In genomic region chr2:32381775-32382223, GRCm38 (mm10) we compare ENCODE assay signal across 8 mouse cellular contexts. TPM values are rescaled to one million over a fixed set of nuclear protein-coding genes. Genes with fewer than 3 reads are reported as not detected.
DNase-seq lines count a peak whose midpoint lies in the region; ATAC-seq lines count a peak whose summit lies in the region.

TSS of gene 1110008P14Rik (minus strand) at chr2:32381938.

- peak within 1 kb of the TSS; percentile 97 for H3K4me2 ChIP-seq in heart, embryonic 13.5 days
- H3K4me2 ChIP-seq in liver, embryonic 13.5 days: peak within 1 kb of the TSS; percentile 99
- peak within 1 kb of the TSS; percentile 98 for H3K4me2 ChIP-seq in stomach, embryonic 14.5 days (replicated peaks; ENCODE audit: low read depth, low read length)

- peaks cover 30% of the 10 kb centered on the region for H3K36me3 ChIP-seq in heart, embryonic 13.5 days
- peaks cover 32% of the 10 kb centered on the region for H3K36me3 ChIP-seq in liver, embryonic 13.5 days
- H3K36me3 ChIP-seq in stomach, embryonic 14.5 days (ENCODE audit: control insufficient read depth, insufficient read depth, low read length): peaks cover 17% of the 10 kb centered on the region

- peak; percentile 87 for ATAC-seq in erythroid progenitor cell, adult 5-6 weeks (replicated peaks; ENCODE audit: low FRiP score, poor library complexity, severe bottlenecking)
- ATAC-seq in heart, embryonic 13.5 days (ENCODE audit: extremely low read depth, insufficient number of reproducible peaks, low FRiP score, low TSS enrichment): peak; percentile 91
- peak; percentile 94 for ATAC-seq in liver, embryonic 13.5 days (ENCODE audit: low read depth)
- peak; percentile 91 for ATAC-seq in stomach, embryonic 14.5 days (ENCODE audit: insufficient number of reproducible peaks, insufficient read depth, low FRiP score, low read depth)

- peak within 1 kb of the TSS; percentile 61 for H3K27ac ChIP-seq in brown adipose tissue, adult 24 weeks (replicated peaks; ENCODE audit: low read depth, low read length)
- 0 out of 2 replicates have a peak within 1 kb of the TSS, but pooled peaks have one; percentile 16 for H3K27ac ChIP-seq in heart, embryonic 13.5 days (replicated peaks)
- H3K27ac ChIP-seq in liver, embryonic 13.5 days: peak within 1 kb of the TSS; percentile 77
- H3K27ac ChIP-seq in stomach, embryonic 14.5 days (ENCODE audit: low read length): no peak within 1 kb of the TSS

- DNase-seq in CD8-positive naive resting alpha-beta T cell, adult 2 months (ENCODE audit: low read depth in 2 of 2, low spot score in 2 of 2): peak; percentile 81 to 91
- peak; percentile 97 for DNase-seq in kidney, postnatal 10 days
- peak; percentile 95 for DNase-seq in liver, embryonic 13.5 days
- peak; percentile 91 to 94 for DNase-seq in natural killer cell, adult 2 months (ENCODE audit: low spot score in 2 of 2)

- H3K4me1 ChIP-seq in brown adipose tissue, adult 24 weeks (ENCODE audit: control insufficient read depth, insufficient read depth, insufficient read length, low read length): peaks cover 11% of the 10 kb centered on the region
- H3K4me1 ChIP-seq in heart, embryonic 13.5 days: peaks cover 11% of the 10 kb centered on the region
- peaks cover 30% of the 10 kb centered on the region for H3K4me1 ChIP-seq in liver, embryonic 13.5 days (replicated peaks)
- peaks cover 4% of the 10 kb centered on the region; the same call in 1 of the 2 replicates for H3K4me1 ChIP-seq in stomach, embryonic 14.5 days (ENCODE audit: control insufficient read depth, insufficient read depth, low read length)

- WGBS in heart, embryonic 13.5 days: under 1% methylated on average over 42 of the region's 47 CpGs
- 0% methylated on average over 44 of the region's 47 CpGs for WGBS in liver, embryonic 13.5 days (ENCODE audit: insufficient replicate concordance)
- WGBS in stomach, embryonic 14.5 days: under 1% methylated on average over 47 of the region's 47 CpGs

- peaks cover 37% of the 10 kb centered on the region for H3K27me3 ChIP-seq in heart, embryonic 13.5 days (replicated peaks)
- peaks cover 20% of the 10 kb centered on the region for H3K27me3 ChIP-seq in liver, embryonic 13.5 days
- no peaks in the 10 kb centered on the region for H3K27me3 ChIP-seq in stomach, embryonic 14.5 days (ENCODE audit: control insufficient read depth, insufficient read depth, low read length)

- H3K4me3 ChIP-seq in brown adipose tissue, adult 24 weeks (ENCODE audit: insufficient read depth, low read depth, low read length): peak within 1 kb of the TSS; percentile 88
- H3K4me3 ChIP-seq in heart, embryonic 13.5 days: peak within 1 kb of the TSS; percentile 69
- peak within 1 kb of the TSS; percentile 76 for H3K4me3 ChIP-seq in liver, embryonic 13.5 days (replicated peaks)
- peak within 1 kb of the TSS; percentile 69 for H3K4me3 ChIP-seq in stomach, embryonic 14.5 days (ENCODE audit: low read depth, low read length)

- H3K9ac ChIP-seq in heart, embryonic 13.5 days: peak within 1 kb of the TSS; percentile 84
- peak within 1 kb of the TSS; percentile 86 for H3K9ac ChIP-seq in liver, embryonic 13.5 days
- H3K9ac ChIP-seq in stomach, embryonic 14.5 days (replicated peaks; ENCODE audit: low read depth, low read length): peak within 1 kb of the TSS; percentile 42; the same call in 1 of the 2 replicates

- H3K9me3 ChIP-seq in heart, embryonic 13.5 days: no peaks in the 10 kb centered on the region
- H3K9me3 ChIP-seq in liver, embryonic 13.5 days (replicated peaks): no peaks in the 10 kb centered on the region
- no peaks in the 10 kb centered on the region for H3K9me3 ChIP-seq in stomach, embryonic 14.5 days (ENCODE audit: control insufficient read depth, low read depth, low read length)

RNA-seq across cellular contexts. Expression of gene 1110008P14Rik, which starts in this region (rescaled TPM):
- 296 and 402 TPM in 2 replicates for polyA plus RNA-seq in brown adipose tissue, adult 24 weeks (2012; ENCODE audit: insufficient read depth, insufficient read length, missing spikeins)
- 5.8 and 7.5 TPM in 2 replicates for total RNA-seq in erythroid progenitor cell, adult 5-6 weeks (2015; ENCODE audit: low replicate concordance)
- total RNA-seq in erythroid progenitor cell, adult 5-6 weeks (2017; ENCODE audit: low replicate concordance): 3.7 and 7.2 TPM in 2 replicates
- 47.5 and 49.0 TPM in 2 replicates for polyA plus RNA-seq in heart, embryonic 13.5 days (2015; fragmentation: Nextera tagmentation; extraction: Ambion mirVana)
- polyA plus RNA-seq in liver, embryonic 13.5 days (2015; fragmentation: Nextera tagmentation; extraction: Ambion mirVana): 35.3 and 39.2 TPM in 2 replicates
- 35.0 and 46.3 TPM in 2 replicates for polyA plus RNA-seq in stomach, embryonic 14.5 days (2014; fragmentation: Nextera tagmentation; extraction: Ambion mirVana)
